Mouse (Mus musculus) cortical plate, adult 2 months (tissue): Measurements from ENCODE around the gene Mga.

Experiments used
- CTCF ChIP-seq: fragments of 200-500 bp; IDR thresholded peaks from 2 replicates; pipeline ENCODE4 v1.5.1; 2011; ENCODE audit warnings: mild to moderate bottlenecking, control low read depth, low read length; ENCODE audit not compliant: insufficient read depth; ENCODE audit errors: extremely low read depth
- POLR2A ChIP-seq: fragments of 200-500 bp; IDR thresholded peaks from 2 replicates; pipeline ENCODE4 v1.6.1; 2011; ENCODE audit warnings: mild to moderate bottlenecking, low read length, control low read depth; ENCODE audit not compliant: insufficient read depth; ENCODE audit errors: extremely low read depth

- TF ChIP-seq POLR2A (no peak), CTCF (no peak)
Observed at GRCm38 (mm10) chr2:120008672-120009071, 111.6 kb downstream of the Mga start.
